Mouse (Mus musculus) lung, postnatal 0 days (tissue): ENCODE data around the gene Pafah1b1.

ENCODE experiments used
- CTCF ChIP-seq: IDR thresholded peaks from 2 replicates; pipeline ENCODE4 v1.5.1; 2016; ENCODE audit warnings: antibody characterized with exemption, mild to moderate bottlenecking
- EP300 ChIP-seq: IDR thresholded peaks from 2 replicates; pipeline ENCODE4 v1.6.1; 2016; ENCODE audit warnings: antibody characterized with exemption, mild to moderate bottlenecking, control low read depth

DNA sequence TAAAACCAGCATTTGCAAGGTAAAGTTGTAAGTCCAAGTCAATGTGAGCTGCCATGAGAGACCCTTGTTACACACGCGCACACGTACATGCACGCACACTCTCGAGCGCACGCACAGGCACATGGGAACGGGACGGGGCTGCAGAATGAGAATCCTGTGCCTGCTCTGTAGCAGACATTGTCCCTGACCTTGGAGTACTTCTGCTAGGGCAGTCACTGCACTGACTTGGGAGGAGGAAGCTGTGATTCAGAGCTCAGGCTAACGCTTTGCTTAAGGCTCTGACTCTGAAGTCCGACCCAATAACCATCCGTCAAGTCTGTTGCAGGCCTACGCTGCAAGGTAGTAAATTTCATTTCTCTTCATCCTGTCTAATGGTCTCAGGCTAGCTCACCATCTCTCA lies 24.8 kb upstream of the Pafah1b1 start:
- no peak for TF ChIP-seq EP300
- TF ChIP-seq CTCF: no peak
